Mouse (Mus musculus) olfactory bulb, adult 2 months (tissue): ENCODE measurements around the gene Pwp2. TPM values are rescaled to one million over a fixed set of nuclear protein-coding genes. Genes with fewer than 3 reads are reported as not detected.

Experiments used
- H3K27ac ChIP-seq: fragments of 200-500 bp; 2 replicates; pipeline ENCODE4 v1.5.1; 2012; ENCODE audit warnings: low read depth, low read length; ENCODE audit not compliant: insufficient read depth
- H3K4me1 ChIP-seq: fragments of 200-500 bp; 2 replicates; pipeline ENCODE4 v1.6.1; 2012; ENCODE audit warnings: low read length; ENCODE audit not compliant: control insufficient read depth, insufficient read depth
- H3K4me3 ChIP-seq: fragments of 200-500 bp; 2 replicates; pipeline ENCODE4 v1.5.1; 2012; ENCODE audit warnings: mild to moderate bottlenecking, low read depth, low read length, moderate library complexity; ENCODE audit not compliant: insufficient read depth
- CTCF ChIP-seq: fragments of 200-500 bp; IDR thresholded peaks from 2 replicates; pipeline ENCODE4 v1.5.1; 2012; ENCODE audit warnings: low read depth, mild to moderate bottlenecking, low read length, moderate library complexity; ENCODE audit not compliant: insufficient read depth
- POLR2A ChIP-seq: fragments of 200-500 bp; IDR thresholded peaks from 2 replicates; pipeline ENCODE4 v1.6.1; 2012; ENCODE audit warnings: mild to moderate bottlenecking, low read depth, low read length, moderate library complexity; ENCODE audit not compliant: insufficient read depth
- WGBS: fragments of 180-500 bp; shearing (Covaris S2); methylation state at CpG from one replicate; pipeline ENCODE4 v1.1.7; 2018; 5-methylcytosine and 5-hydroxymethylcytosine counted together
- polyA plus RNA-seq: library from polyadenylated mRNA; stranded (reverse); fragments of >200 nt; gene quantifications from 2 replicates; pipeline ENCODE4 v1.2.4, GENCODE M21; 2012; ENCODE audit warnings: low replicate concordance; ENCODE audit not compliant: missing spikeins, insufficient read depth, insufficient read length

The Pwp2 gene
- polyA plus RNA-seq, 1 experiment: not detected

- Histone ChIP-seq H3K27ac (no peak overlapping the region), H3K4me3 (no peak overlapping the region), H3K4me1 (peaks cover 7% of the 10 kb centered on the region)
- WGBS: 92% methylated on average over 21 of the region's 21 CpGs
- no peak for TF ChIP-seq CTCF
Measured at GRCm38 (mm10) chr10:78165256-78166005, 19.5 kb downstream of the Pwp2 start.

- no peak overlapping the region for H3K27ac ChIP-seq
- H3K4me3 ChIP-seq: no peak overlapping the region
- TF ChIP-seq POLR2A (no peak), CTCF (no peak)
- 91% methylated on average over 12 of the region's 12 CpGs for WGBS
- peaks cover 10% of the 10 kb centered on the region for H3K4me1 ChIP-seq
Measured at GRCm38 (mm10) chr10:78164786-78165185, 20.2 kb downstream of the Pwp2 start.

GRCm38 (mm10) chr10:78163923-78164322 is 21.0 kb downstream of the Pwp2 start:
- 31% methylated on average over 4 of the region's 4 CpGs for WGBS
- Histone ChIP-seq H3K27ac (no peak overlapping the region), H3K4me3 (no peak overlapping the region), H3K4me1 (peaks cover 11% of the 10 kb centered on the region)
- TF ChIP-seq POLR2A: no peak
- TF ChIP-seq CTCF: no peak

DNA sequence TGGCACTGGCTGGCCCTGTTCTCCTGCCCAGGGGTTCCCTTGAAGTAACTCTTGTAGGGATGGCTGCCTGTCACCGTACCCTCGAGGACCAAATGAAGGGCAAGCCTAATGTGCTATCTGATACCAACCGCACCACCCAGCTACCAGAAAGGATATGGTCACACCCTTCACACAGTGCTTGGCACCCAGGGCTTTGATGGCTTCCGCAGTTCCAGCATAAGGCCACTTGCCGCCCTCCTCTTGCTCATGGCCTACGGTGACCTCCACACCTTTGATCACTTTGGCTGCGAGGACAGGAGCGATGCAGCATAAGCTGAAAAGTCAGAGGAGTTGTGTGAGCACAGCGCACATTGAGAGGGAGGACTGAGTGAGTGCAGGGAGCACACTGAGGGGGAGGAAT is 21.7 kb downstream of the Pwp2 start:
- TF ChIP-seq POLR2A (no peak), CTCF (no peak)
- Histone ChIP-seq H3K4me3 (no peak overlapping the region), H3K4me1 (peaks cover 5% of the 10 kb centered on the region), H3K27ac (no peak overlapping the region)
- WGBS: 94% methylated on average over 9 of the region's 9 CpGs

DNA sequence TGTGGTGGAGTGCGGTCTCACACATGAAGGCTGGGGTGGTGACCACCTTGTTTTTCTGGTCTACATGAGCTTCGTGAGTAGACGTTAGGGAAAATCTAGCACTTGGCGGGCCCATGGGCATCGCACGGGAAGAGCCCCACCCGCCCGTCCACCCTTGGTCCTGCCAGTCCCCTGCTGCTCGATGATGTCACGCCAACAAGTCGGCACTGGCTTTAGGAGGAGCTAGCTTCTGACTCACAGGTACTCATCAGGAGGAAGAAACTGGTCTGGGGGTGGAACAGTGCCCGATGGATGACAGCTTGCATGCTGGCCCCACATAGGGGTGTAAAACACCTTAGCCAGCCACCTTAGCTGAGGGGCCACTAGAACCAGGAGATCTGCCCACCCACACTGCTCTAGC is 22.3 kb downstream of the Pwp2 start:
- 92% methylated on average over 12 of the region's 12 CpGs for WGBS
- no peak overlapping the region for H3K27ac ChIP-seq
- H3K4me1 ChIP-seq: peaks cover 5% of the 10 kb centered on the region
- TF ChIP-seq POLR2A (no peak), CTCF (no peak)
- H3K4me3 ChIP-seq: no peak overlapping the region

DNA sequence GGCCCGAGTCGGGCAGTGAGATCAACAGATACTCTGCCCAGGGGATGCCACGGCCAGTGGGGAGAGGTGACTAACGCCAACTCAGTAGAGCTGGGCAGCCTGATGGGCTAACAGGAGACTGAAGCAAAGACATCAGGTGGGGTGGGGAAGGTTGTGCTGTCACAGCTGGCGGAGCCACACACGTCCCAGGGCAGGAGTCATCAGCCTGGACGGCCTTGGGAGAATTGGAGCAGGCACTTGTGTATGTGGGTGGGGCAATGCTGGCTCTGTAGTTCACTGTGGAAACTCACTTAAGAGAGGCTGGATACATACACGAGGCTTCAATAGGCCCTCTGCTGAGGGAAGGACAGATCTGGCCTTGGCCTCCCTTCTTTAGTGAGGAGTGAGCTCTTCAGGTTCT is 23.9 kb downstream of the Pwp2 start:
- WGBS: 80% methylated on average over 8 of the region's 8 CpGs
- Histone ChIP-seq H3K4me1 (peaks cover 5% of the 10 kb centered on the region), H3K27ac (no peak overlapping the region), H3K4me3 (no peak overlapping the region)
- TF ChIP-seq POLR2A (no peak), CTCF (no peak)

- Histone ChIP-seq H3K27ac (no peak overlapping the region), H3K4me3 (no peak overlapping the region), H3K4me1 (peaks cover 5% of the 10 kb centered on the region)
- TF ChIP-seq POLR2A (no peak), CTCF (no peak)
- 86% methylated on average over 16 of the region's 16 CpGs for WGBS
Measured at GRCm38 (mm10) chr10:78160369-78161095, 24.4 kb downstream of the Pwp2 start.

GRCm38 (mm10) chr10:78159906-78160305 is 25.0 kb downstream of the Pwp2 start:
- H3K4me3 ChIP-seq: peak overlapping the region; percentile 15; the same call in 1 of the 2 replicates
- TF ChIP-seq CTCF (peak; percentile 84), POLR2A (0 out of 2 replicates have a peak, but pooled peaks have one; percentile 22)
- H3K4me1 ChIP-seq: peaks cover 5% of the 10 kb centered on the region
- H3K27ac ChIP-seq: no peak overlapping the region
- WGBS: 2% methylated on average over 7 of the region's 7 CpGs

DNA sequence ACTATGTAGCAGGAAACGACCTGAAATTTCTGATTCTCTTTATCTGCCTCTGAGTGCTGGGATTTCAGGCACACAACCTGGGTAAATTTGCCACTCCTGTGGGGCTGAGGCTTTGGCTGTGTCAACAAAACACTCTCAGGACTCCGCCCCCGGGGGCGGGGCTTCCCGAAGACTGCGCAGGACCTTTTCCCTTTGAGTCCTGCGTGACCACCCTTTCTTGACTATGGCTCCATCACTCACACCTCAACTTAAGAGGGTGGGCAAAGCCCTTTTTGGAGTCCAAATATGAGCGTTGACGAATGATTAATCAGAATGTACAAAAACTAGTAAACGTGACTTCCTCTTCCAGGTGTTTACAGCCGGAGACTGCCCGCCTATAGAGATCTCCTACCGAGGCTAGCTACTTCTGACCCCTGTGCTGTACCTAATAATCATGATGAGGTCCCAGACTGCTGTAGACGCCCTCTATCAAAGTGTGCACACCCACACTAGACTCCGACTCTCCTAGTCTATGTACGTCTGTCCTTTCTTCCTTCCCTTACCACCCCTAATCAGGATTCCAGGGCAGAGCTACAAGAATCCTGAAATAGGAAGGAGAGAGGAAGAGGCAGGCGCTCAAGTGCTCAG is 25.6 kb downstream of the Pwp2 start:
- TF ChIP-seq POLR2A (no peak), CTCF (no peak)
- Histone ChIP-seq H3K4me3 (peak overlapping the region; percentile 15; the same call in 1 of the 2 replicates), H3K4me1 (peaks cover 5% of the 10 kb centered on the region), H3K27ac (no peak overlapping the region)
- 9% methylated on average over 17 of the region's 17 CpGs for WGBS
